Mouse (Mus musculus): ENCODE measurements around the gene Pde10a.

Gene Pde10a

DNA sequence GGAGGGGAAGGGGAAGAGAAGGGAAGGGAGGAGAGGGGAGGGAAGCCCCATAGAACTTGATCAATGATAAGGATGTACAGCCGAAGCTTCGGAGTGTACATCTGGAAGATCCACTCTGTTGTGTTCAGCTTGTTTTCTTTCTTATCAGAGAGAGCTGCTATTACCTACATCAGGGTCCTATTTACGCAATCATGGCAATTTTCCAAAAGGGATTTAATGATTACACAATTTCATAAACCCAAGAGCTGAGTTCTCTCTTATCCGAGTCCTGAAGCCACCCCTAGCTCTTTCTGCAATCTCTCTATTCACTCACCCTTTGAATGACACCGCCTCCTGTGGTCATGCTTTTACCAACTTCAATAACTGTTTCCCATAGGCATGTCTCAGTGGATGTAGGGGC is 508.3 kb downstream of the Pde10a start:
- no peak for DNase-seq (ENCODE audit: low spot score)

DNA sequence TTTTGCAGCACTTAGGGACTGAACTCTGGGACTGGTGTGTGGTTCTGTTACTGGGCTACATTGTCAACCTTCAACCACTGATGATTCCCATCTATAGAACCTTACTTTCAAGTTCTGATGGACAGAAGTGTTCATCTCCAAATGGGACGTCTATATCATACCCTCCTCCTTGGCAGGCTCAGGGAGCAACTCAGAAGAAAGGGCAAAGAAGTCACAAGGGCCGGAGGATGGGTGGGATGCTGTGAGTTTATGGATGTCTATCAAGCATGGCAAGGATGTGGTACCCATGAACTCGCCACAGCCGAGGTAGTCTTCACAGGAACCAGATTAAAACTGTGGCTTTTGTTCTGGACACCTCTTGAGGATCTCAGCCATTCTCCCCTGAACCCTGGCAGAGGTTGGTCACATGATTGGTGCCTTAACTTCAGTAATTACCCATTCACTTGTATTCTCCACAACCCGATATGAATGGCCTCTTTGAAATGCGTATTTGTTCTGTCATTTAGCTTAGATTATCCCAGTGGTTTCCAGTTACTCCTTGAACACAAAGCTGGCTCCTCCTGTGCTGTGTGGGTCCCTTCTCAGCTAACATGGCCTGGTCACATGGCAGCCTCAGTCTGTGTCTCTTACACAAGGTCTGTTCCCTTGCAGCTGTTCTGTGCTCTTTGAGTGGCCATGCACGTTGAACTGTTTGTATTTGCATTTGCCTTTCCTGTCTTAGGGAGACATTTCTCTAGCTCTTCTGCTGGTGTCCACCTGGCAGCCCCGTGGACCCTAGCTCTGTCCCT is 510.6 kb downstream of the Pde10a start:
- DNase-seq (ENCODE audit: low spot score), result no peak
